Mouse (Mus musculus) cerebellum, adult 11-12 months (tissue): Measurements from ENCODE around the gene Mical2.

Experiments
- DNase-seq: peaks from one replicate; pipeline ENCODE4 v3.0.0; 2022

The Mical2 gene

DNA sequence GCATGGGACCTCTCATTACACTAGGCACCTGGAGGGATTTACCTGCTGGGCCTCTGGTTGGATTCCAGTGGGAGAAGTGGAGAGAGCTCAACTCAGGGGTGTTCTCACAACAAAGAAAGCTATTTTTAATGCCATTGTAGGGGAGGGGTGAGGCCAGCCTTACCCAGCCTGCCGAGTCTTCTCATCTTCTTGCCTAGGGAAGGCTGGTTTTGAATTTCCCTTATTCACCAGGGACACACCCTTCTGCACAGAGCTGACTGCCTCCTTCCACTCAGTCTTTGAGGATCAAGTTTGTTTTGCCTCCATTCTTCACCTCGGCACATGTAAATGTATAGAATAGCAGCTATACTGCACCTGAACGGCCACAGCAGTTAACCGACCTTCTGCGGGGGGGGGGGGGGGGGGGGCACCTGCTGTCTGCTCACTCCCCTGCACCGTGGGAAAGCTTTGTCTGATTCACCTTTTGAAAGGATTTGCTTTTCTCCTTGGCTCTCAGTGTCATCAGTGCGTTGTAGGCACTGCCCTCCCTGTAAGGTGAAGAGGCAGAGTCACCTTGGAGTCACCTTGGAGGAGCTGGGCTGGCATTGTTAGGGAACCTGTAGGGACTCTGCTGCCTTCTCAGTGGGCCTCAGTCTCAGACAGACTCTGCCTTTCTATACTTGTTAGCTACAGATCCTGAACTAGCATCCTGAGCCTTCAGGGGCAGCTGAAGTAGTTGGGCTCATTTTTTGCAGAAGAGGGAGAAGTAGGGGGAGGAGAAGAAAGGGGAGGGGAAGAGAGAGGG lies 191.3 kb downstream of the Mical2 start:
- DNase-seq = no peak

- DNase-seq = no peak
Measured at GRCm38 (mm10) chr7:112417598-112417997, 191.9 kb downstream of the Mical2 start.

DNA sequence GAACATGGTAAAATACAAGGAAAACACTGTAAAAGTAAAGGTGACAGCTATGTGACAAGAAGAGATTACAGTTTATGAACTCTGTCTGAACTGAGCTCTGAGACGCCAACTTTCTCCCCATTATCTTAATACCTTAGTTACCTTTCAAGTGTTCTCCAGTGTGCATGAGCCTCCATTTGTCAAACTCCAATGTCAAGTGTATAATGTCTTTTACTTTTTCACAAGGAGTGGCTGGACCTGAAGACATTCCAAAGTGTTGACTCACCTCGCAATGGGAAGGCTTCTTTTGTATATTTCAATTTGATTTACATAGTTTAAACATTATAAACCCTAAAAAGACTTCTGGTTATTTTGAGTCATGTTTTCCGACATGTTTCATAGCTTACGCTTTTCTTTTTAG lies 197.8 kb downstream of the Mical2 start:
- DNase-seq = no peak

DNA sequence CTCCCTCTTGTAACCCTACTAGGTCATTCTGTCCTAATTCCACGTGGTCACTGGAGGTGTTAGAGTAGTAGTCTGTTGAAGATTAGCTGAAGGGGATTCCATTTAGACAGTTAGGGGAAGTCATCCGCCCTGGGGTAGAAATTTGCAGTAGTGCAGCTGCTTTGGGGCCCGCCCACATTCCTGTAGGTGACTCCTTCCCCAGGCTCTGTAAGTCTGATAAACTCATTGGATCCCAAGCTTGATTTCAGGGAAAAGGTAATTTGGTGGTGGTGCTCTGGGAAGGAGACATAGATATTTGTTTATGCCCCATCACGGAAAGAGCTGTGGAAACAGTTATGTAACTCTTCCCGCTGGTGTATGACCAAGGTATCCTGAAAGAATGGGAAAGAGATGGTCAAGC lies 201.2 kb downstream of the Mical2 start:
- DNase-seq = no peak

- peak; percentile 71 for DNase-seq
Measured at GRCm38 (mm10) chr7:112427357-112428157, 201.9 kb downstream of the Mical2 start, which contains the start of gene Parva. Gene Parva (plus strand): TSS chr7:112427505.

DNA sequence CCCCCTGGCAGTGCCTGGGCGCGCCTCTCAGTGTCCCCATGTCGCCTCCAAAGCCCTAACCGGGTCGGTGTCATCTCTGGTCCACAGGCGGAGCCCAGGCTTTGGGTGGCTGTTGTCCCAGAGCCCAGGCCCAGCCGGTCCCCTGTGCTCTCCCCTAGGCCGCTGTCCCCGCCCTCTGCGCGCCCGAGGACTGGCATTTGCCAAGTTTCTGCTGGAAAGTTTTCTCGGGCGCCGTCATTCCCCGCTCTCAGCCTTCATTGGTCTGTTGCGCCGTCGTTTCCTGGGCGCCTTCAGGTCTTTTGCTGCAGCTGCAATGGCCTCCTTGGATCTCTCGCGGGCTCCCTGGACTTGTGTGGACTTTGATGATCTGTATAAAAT lies 202.5 kb downstream of the Mical2 start:
- peak; percentile 79 for DNase-seq

DNA sequence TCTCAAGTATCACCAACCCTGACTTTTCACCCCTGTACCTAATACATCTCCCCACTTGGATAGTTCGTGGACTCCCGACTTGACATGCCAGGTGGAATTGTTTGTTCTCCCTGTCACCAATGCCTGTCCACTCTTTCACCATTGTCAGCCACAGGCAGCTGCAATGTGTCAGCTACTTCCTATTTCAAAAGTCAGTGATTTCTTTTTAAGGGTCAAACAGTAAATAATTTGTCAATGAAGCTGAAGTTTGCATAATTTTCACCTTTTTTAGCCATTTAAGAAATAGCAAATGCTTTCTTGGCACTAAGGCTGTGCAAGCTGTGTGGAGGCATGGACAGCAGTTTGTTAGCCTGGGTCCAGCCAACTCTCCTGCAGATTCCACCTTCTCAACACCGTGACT lies 214.2 kb downstream of the Mical2 start:
- DNase-seq = no peak

- DNase-seq = peak; percentile 88
Measured at GRCm38 (mm10) chr7:112444152-112444984, 218.7 kb downstream of the Mical2 start.

DNA sequence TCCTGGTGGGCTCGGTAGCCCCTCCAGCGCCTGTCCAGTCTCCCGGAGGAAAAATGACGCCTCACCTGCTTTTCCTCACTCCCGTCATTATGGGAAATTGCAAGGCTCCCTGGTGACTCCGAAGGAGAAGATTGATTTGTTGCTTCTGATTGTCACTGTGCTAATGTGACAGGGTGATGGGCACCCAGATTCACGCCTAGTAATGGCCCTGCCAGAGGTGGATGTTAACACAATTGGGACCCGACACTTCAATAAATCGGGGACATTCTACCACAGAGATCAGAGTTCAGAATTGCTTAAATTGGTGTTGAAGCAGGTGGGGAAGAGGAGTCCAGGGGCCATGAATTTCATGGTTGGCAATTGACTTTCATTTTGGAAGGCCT lies 219.3 kb downstream of the Mical2 start:
- DNase-seq = no peak

GRCm38 (mm10) chr7:112446498-112446897 lies 220.8 kb downstream of the Mical2 start:
- DNase-seq = no peak

GRCm38 (mm10) chr7:112449954-112450700 lies 224.5 kb downstream of the Mical2 start:
- DNase-seq = no peak

- no peak for DNase-seq
Measured at GRCm38 (mm10) chr7:112452471-112452870, 226.8 kb downstream of the Mical2 start.

DNA sequence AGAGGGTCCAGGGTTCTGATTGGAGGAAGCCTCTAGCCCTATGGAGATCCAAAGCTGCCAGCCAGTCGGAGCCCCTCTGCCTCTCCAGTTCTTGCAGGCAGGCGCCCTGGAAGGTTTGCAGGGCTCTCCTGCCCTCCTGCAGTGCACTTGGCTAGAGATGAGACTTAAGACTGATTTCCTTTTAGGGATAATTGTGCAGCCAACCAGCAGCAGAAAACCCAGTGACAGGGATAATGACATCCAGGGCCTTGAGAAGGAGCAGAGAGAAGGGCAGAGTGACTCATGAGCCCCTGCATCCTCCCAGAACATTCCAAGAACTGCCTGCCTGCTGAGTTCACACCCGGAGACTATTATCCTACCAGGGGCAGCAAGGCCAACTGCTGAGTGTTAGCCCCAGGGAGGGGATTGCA lies 228.2 kb downstream of the Mical2 start:
- DNase-seq = no peak

DNA sequence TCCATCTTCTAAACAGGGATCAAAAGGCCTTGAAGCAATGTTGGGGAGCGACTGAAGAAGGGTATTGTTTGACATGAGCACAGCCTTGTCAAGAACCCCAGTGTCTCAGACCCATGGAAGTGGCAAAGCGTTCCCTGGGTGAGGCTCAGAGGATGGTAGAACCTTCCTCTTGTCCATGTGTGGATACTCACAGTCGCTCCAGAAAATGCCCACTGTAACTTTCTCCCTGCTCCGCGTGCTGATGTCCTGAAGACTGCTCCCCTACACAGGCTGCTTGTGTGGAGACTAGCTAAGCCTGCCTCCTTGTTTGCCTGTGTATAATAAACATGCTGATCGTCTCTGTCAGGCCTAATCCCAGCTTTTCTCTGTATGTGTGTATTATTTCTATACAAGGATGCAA lies 228.7 kb downstream of the Mical2 start:
- no peak for DNase-seq

- DNase-seq = no peak
Measured at GRCm38 (mm10) chr7:112454951-112455350, 229.3 kb downstream of the Mical2 start.

GRCm38 (mm10) chr7:112455566-112456110 lies 230.0 kb downstream of the Mical2 start:
- DNase-seq = no peak

DNA sequence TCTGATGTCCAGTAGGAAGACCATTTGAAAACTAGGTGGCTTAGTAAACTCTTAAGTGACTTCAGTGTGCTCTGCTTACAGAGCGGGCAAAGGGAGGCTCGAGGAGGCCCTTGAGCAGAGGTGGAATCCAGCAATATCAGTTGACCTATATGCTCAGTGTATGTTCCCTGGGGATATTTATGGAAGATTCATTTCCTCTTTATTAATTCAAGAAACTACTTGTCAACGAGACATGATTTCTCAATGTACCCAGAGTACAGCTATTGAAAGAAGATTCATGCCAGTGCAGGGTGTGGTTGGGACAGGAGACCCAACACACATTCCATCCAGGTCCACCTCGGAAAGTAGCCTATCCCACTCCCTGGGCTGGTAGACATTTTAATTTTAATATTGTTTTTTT lies 231.7 kb downstream of the Mical2 start:
- DNase-seq = no peak

DNA sequence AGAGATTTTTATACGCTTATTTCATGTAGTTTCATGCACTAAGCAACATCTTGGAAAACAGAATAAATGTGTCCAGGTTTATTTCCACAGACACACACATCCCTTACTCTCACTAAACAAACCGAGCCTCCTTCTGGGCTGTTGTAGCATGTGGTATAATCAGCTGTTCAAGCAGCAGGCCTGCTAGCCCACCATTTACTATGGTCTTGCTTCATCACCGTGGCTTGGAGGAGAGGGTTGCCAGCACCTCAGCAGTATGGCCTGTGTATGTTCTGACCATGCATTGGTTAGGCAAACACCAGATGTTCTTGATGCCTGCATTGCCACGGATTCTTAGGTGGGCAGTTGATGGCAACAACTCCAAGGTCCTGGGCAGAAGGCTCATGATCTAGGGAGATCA lies 232.3 kb downstream of the Mical2 start:
- no peak for DNase-seq

GRCm38 (mm10) chr7:112458440-112458839 lies 232.8 kb downstream of the Mical2 start:
- DNase-seq = peak; percentile 79
